Mouse (Mus musculus): Measurements from ENCODE around the gene Gmpr. TPM values are rescaled to one million over a fixed set of nuclear protein-coding genes. Genes with fewer than 3 reads are reported as not detected.
"Not testable (repeated sequence)": the region's sequence is repeated elsewhere in the genome, so short reads cannot be mapped to it uniquely, and the experiment has no call there.

Gmpr gene
- polyA plus RNA-seq, 1 experiment from 2014 or later, result 26.0 TPM

GRCm38 (mm10) chr13:45483215-45483614 lies 24.0 kb upstream of the Gmpr start:
- Histone ChIP-seq H3K9ac (replicated peaks; ENCODE audit: low read depth) (no peak overlapping the region), H3K27ac (ENCODE audit: low read length) (no peak overlapping the region), H3K36me3 (ENCODE audit: insufficient read depth, low read length) (no peaks in the 10 kb centered on the region), H3K4me2 (replicated peaks; ENCODE audit: low read depth, low read length) (no peak overlapping the region), H3K9me3 (ENCODE audit: low read length) (no peaks in the 10 kb centered on the region), H3K4me1 (ENCODE audit: insufficient read depth, low read depth, low read length) (no peaks in the 10 kb centered on the region), H3K4me3 (ENCODE audit: low read depth, low read length) (no peak overlapping the region), H3K27me3 (replicated peaks; ENCODE audit: insufficient read depth, low read length) (no peaks in the 10 kb centered on the region)
- DNase-seq (ENCODE audit: low spot score) (no peak), ATAC-seq (no peak)
- WGBS, result 66% methylated on average over 2 of the region's 2 CpGs
- no peak for TF ChIP-seq CTCF (IDR thresholded peaks at IDR 0.05)
- TF ChIP-seq EP300 (IDR thresholded peaks at IDR 0.05), result no peak

DNA sequence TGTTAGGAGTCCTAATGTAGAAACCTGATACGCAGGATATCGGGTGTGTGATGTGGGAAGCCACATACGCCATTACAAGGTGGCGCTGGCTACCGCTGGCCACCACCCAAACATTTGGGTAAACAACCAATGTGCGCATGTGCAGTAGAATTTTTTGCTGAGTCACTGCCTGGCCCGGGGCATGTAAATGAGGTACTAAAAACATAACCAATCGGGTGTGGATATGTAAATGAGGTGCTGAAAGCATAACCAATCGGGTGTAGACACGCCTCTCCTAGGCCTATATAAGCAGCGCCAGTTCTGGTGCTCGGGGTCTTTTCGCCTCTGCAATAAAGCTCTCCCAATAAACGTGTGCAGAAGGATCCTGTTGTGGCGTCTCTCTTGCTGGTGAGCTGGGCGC lies 23.3 kb upstream of the Gmpr start:
- ATAC-seq; H3K9me3 ChIP-seq (ENCODE audit: low read length); H3K27ac ChIP-seq (ENCODE audit: low read length); H3K27me3 ChIP-seq (replicated peaks; ENCODE audit: insufficient read depth, low read length); DNase-seq (ENCODE audit: low spot score); H3K4me3 ChIP-seq (ENCODE audit: low read depth, low read length); H3K4me2 ChIP-seq (replicated peaks; ENCODE audit: low read depth, low read length); H3K4me1 ChIP-seq (ENCODE audit: insufficient read depth, low read depth, low read length); H3K9ac ChIP-seq (replicated peaks; ENCODE audit: low read depth); H3K36me3 ChIP-seq (ENCODE audit: insufficient read depth, low read length): not testable (repeated sequence)
- 96% methylated on average over 16 of the region's 16 CpGs for WGBS

- Histone ChIP-seq H3K27ac (ENCODE audit: low read length) (no peak overlapping the region), H3K4me3 (ENCODE audit: low read depth, low read length) (no peak overlapping the region), H3K36me3 (ENCODE audit: insufficient read depth, low read length) (no peaks in the 10 kb centered on the region), H3K4me1 (ENCODE audit: insufficient read depth, low read depth, low read length) (no peaks in the 10 kb centered on the region), H3K27me3 (replicated peaks; ENCODE audit: insufficient read depth, low read length) (no peaks in the 10 kb centered on the region), H3K9ac (replicated peaks; ENCODE audit: low read depth) (no peak overlapping the region), H3K4me2 (replicated peaks; ENCODE audit: low read depth, low read length) (no peak overlapping the region), H3K9me3 (ENCODE audit: low read length) (no peaks in the 10 kb centered on the region)
- TF ChIP-seq CTCF (IDR thresholded peaks at IDR 0.05), result no peak
- no peak for TF ChIP-seq EP300 (IDR thresholded peaks at IDR 0.05)
- no peak for DNase-seq (ENCODE audit: low spot score)
- ATAC-seq, result no peak
- 75% methylated on average over 4 of the region's 4 CpGs for WGBS
Measured at GRCm38 (mm10) chr13:45485602-45486001, 21.6 kb upstream of the Gmpr start.

DNA sequence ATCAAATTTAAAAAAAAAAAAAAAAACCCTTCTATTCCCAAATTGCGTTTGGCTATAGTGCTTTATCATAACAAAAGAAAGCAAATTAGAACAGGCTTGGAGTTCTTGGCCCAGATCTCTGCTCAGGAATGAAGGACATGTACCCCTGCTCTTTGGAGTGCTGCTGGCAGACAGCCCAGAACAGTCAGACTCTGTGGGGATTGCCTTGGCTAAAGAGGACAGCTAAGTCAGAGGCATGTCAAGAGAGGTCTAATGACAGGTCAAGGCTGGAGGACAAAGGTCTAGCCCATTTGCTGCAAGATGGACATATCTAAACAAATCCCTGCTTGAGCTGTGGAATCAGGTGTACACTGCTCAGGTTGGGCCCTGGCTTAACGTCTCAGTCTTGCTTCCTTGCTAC lies 20.6 kb upstream of the Gmpr start:
- peak; percentile 87 for ATAC-seq
- Histone ChIP-seq H3K9me3 (ENCODE audit: low read length) (no peaks in the 10 kb centered on the region), H3K9ac (replicated peaks; ENCODE audit: low read depth) (no peak overlapping the region), H3K27ac (ENCODE audit: low read length) (no peak overlapping the region), H3K4me1 (ENCODE audit: insufficient read depth, low read depth, low read length) (no peaks in the 10 kb centered on the region), H3K27me3 (replicated peaks; ENCODE audit: insufficient read depth, low read length) (no peaks in the 10 kb centered on the region), H3K4me2 (replicated peaks; ENCODE audit: low read depth, low read length) (no peak overlapping the region), H3K36me3 (ENCODE audit: insufficient read depth, low read length) (no peaks in the 10 kb centered on the region), H3K4me3 (ENCODE audit: low read depth, low read length) (no peak overlapping the region)
- peak; percentile 89 for DNase-seq (ENCODE audit: low spot score)
- TF ChIP-seq CTCF (IDR thresholded peaks at IDR 0.05), result no peak
- 0 out of 2 replicates have a peak, but pooled peaks have one; percentile 42 for TF ChIP-seq EP300 (IDR thresholded peaks at IDR 0.05)
- 26% methylated on average over 2 of the region's 2 CpGs for WGBS

- no peak overlapping the region for H3K27ac ChIP-seq (ENCODE audit: low read length)
- no peak for TF ChIP-seq EP300 (IDR thresholded peaks at IDR 0.05)
- peak; percentile 36 for TF ChIP-seq CTCF (IDR thresholded peaks at IDR 0.05)
- no peaks in the 10 kb centered on the region for H3K36me3 ChIP-seq (ENCODE audit: insufficient read depth, low read length)
- no peaks in the 10 kb centered on the region for H3K9me3 ChIP-seq (ENCODE audit: low read length)
- 73% methylated on average over 7 of the region's 8 CpGs for WGBS
- no peaks in the 10 kb centered on the region for H3K27me3 ChIP-seq (replicated peaks; ENCODE audit: insufficient read depth, low read length)
- no peak overlapping the region for H3K4me2 ChIP-seq (replicated peaks; ENCODE audit: low read depth, low read length)
- ATAC-seq (no peak), DNase-seq (ENCODE audit: low spot score) (peak; percentile 25)
- H3K4me1 ChIP-seq (ENCODE audit: insufficient read depth, low read depth, low read length), result no peaks in the 10 kb centered on the region
- no peak overlapping the region for H3K9ac ChIP-seq (replicated peaks; ENCODE audit: low read depth)
- no peak overlapping the region for H3K4me3 ChIP-seq (ENCODE audit: low read depth, low read length)
Measured at GRCm38 (mm10) chr13:45491991-45492732, 15.1 kb upstream of the Gmpr start.

- Histone ChIP-seq H3K4me1 (ENCODE audit: insufficient read depth, low read depth, low read length) (no peaks in the 10 kb centered on the region), H3K9ac (replicated peaks; ENCODE audit: low read depth) (no peak overlapping the region), H3K36me3 (ENCODE audit: insufficient read depth, low read length) (no peaks in the 10 kb centered on the region), H3K4me3 (ENCODE audit: low read depth, low read length) (no peak overlapping the region), H3K4me2 (replicated peaks; ENCODE audit: low read depth, low read length) (0 out of 2 replicates have a peak overlapping the region, but pooled peaks have one; percentile 11), H3K27me3 (replicated peaks; ENCODE audit: insufficient read depth, low read length) (no peaks in the 10 kb centered on the region), H3K27ac (ENCODE audit: low read length) (no peak overlapping the region), H3K9me3 (ENCODE audit: low read length) (no peaks in the 10 kb centered on the region)
- 52% methylated on average over 10 of the region's 10 CpGs for WGBS
- DNase-seq (ENCODE audit: low spot score), result peak; percentile 19
- ATAC-seq, result no peak
- TF ChIP-seq CTCF (IDR thresholded peaks at IDR 0.05) (no peak), EP300 (IDR thresholded peaks at IDR 0.05) (no peak)
Measured at GRCm38 (mm10) chr13:45493846-45494245, 13.4 kb upstream of the Gmpr start.

All from lung, postnatal 0 days (tissue).